Mouse (Mus musculus) liver, adult (tissue): ENCODE data around the gene Prok1.

Source experiments
- GATA4 ChIP-seq: IDR thresholded peaks from 2 replicates; pipeline ENCODE4 v1.6.1; 2014; ENCODE audit warnings: mild to moderate bottlenecking, low read length; ENCODE audit not compliant: insufficient replicate concordance

Prok1 gene

DNA sequence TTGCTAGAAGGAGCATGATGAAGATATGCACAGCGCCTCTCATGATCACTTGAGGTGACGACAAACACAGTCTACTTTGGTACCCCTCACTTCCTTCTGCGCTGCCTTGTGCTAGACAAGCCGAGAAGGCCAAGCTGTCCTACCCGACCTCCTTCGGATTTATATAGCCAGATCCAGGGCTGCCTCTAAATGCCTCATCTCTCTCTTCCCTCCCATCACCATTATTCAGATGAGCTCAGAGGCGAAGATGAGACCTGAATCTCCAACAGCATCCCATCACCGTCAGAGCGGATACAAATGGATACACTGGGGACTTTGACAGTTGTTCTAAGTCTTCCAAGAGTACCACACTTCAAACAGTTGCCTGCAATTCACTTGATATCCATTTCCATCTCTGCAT lies at the start of gene Prok1:
TSS of gene Prok1 (minus strand) at position 101 of the 400 bp plus-strand sequence.
- no peak for TF ChIP-seq GATA4

DNA sequence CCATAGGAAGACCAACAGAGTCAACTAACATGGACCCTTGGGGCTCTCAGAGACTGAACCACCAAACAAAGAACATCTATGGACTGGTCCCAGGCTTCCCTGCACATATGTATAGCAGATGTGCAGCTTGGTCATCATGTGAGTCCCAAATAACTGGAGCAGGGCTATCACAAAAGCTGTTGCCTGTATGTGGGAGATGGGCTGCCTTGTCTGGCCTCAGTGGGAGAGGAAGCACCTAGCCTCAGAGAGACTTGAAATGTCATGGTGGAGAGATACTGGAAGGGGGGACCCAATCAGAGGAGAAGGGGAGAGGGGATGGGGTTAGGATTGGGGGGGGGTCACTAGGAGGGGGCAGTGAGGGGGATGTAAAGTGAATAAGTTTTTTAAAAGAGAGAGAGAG lies 47.8 kb upstream of the Prok1 start:
- no peak for TF ChIP-seq GATA4

DNA sequence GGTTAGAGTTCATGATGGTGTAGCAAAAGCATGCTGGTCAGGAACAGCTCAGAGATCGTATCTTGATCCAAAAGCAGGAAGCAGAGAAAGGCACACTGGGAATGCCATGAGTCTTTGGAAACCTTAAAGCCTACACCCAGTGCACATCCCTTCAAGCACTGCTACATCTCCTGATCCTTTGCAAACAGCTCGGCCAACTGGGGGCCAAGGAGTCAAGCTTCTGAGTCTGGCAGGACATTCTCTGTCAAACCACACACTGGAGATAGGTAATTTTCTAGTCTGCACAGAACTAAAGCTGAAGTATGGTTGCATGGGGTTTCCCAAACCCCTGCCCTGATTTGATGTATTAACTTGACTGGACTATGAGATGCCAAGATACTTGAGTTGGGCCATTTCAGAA lies 46.6 kb upstream of the Prok1 start:
- TF ChIP-seq GATA4 = no peak

DNA sequence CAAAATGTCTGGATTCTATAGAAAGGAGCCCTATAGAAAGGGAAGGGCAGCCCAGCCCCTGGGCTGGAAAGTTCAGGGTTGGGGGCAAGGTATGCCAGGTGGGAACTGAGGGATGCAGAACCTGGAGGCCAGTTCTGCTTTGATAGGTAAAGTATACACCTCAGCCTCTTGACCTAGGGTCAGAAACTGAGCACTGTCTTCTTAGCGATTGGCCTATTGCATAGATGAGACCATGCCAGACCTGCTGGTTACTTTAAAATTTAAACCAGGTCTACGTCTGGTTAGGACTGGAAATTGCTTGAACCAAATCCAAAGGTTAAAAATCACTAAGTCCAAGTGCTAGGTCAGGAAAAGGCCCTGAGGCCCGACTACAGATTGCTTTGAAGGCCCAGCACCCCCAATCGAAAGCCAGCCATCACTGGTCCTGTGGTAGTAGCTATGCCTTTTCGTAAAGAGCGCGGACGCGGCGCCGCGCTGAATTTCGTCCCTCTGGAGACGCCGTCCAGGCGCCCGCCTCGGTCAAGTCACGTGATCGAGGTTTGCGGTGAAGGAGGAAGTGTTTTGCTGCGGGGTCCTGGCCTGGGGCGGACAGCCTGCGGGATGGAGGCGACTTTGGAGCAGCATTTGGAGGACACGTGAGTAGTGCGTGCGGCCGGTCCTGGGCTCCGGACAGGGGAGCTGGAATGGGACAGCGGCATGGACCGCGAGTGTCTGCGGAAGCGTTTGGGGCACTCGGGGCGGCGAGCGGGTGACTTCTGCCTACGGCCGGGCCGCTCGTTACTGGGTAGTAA lies 39.2 kb upstream of the Prok1 start, which contains the start of gene Lamtor5:
TSS of gene Lamtor5 (plus strand) at position 380 of the 791 bp plus-strand sequence.
- no peak; the same call in 1 of the 2 replicates for TF ChIP-seq GATA4

DNA sequence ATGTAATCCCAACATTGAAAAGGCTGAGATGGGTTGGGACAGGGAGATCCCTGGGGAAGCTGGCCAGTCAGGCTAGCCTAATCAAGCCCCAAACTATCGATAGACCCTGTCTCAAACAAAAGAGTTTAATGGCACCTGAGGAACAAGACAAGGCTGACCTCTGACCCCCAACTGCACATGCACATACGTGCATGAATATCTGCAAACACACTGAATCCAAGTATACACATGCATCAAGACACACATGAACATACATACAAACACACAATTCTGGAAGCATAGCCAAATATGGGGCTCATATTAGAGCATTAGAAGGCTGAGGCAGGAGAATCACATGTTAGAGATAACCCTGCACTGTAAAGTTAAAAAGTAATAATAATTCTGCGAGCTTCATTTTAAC lies 37.1 kb upstream of the Prok1 start:
- TF ChIP-seq GATA4 = no peak

DNA sequence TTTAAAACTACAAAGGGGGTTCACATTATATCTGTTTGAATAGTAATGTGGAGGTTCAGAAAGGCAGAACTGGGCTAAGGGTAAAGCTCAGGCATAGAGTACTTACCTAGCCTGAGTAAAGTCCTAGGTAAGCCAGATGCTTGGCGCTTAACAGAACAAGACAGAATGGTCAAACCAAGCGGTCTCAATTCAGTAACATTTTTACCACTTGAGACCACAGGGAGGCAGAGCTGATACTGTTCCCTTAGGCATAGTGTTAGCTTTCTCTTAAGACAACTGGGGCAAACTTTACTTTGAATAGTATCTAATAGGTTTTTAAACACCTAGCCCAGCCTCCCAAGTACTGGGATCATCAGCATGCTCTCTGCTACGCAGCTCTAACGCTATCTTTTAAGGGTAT lies 36.5 kb upstream of the Prok1 start:
- no peak for TF ChIP-seq GATA4

DNA sequence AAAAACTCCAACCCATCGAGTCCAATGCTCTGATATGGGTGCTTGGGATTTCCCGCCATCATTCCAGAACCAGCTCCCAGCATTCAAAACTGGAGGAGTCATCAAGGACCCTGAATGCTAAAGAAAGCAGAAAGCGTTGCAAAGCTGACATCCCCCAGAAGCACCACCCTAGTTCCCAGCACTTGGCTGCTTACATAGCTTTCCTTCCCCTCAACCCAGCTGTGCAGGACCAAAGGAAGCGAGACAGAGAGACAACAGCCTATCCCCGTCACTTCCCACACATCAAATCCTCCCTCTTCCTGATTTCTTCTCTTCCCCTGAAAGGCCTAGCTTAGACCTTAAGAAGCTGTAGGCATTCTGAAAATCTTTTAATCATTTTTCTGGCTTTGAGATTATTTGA lies 35.8 kb upstream of the Prok1 start:
- TF ChIP-seq GATA4 = no peak

DNA sequence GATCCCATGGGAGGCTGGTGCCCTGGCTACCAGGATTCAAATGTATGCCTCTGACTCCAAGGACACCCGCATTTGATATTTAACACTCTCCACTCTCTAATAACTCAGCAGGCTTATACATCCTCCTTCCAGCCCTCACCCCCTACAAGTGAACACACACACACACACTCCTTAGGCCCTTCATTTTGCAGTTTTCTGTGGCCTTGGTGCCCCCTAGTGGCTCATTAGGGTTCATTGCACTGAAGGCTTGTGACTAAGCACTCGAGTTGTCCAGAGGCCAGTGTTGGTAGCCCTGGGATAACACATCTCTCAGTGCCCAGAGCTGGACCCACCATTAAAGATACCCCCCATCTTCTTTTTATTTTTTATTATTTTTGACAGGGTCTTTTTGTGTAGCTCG lies 34.3 kb upstream of the Prok1 start:
- TF ChIP-seq GATA4 = no peak

DNA sequence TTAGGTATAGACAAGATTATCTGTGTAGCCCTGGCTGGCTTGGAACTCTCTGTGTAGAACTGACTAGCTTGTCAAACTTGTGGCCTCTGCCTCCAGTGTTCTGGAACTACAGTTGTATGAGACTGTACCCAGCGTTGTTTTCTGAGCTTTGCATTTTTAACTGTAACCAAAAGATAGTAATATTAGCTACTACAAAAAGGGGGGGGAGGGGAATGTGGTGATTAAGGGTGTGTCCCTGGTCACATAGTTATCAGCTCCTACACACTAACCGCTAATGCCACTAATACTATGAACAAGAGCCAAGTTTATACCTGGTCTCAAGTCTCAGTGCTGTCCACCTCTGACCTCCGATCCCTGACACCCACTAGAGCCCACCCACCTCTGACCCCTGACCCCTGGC lies 32.9 kb upstream of the Prok1 start:
- no peak for TF ChIP-seq GATA4

DNA sequence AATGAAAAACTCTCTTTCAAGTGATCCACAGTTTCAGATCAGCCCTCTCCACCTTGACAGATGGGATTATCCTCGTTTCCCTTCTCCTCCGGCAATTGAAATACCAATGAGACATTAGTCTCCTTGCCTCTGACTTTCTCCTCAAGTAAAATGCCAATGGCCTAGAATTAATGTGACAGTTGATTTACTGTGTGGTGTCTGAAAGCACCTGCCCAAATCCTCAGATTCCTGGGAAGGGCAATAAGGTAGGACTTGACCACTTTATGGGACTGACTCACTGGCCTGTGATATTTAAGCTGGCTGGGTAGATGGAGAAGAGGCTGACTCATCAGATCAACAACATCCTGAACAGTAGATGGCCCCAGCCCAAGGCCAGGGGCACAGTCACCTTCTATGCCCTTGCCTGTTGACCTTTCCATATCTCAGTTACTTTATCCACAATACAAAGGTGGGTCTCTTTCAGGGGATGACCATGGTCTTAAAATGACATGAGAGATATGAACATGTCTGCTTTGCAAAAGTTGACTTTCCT lies 27.4 kb upstream of the Prok1 start:
- no peak for TF ChIP-seq GATA4

DNA sequence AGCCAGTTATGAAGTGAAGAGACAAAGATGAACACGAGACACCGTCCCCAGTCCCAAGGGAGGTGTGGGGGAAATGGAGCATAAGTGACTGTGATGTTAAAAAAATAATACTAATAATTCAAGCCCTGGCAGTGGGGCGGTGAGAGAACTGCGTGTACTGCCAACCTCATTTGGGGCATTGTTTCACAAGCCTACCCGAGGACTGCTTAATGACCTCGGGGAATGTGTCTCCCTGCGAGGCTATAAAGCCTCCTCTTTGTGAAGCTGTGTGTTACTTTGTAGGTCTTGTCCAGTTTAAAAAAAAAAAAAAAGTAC lies 22.3 kb upstream of the Prok1 start:
- TF ChIP-seq GATA4 = no peak

DNA sequence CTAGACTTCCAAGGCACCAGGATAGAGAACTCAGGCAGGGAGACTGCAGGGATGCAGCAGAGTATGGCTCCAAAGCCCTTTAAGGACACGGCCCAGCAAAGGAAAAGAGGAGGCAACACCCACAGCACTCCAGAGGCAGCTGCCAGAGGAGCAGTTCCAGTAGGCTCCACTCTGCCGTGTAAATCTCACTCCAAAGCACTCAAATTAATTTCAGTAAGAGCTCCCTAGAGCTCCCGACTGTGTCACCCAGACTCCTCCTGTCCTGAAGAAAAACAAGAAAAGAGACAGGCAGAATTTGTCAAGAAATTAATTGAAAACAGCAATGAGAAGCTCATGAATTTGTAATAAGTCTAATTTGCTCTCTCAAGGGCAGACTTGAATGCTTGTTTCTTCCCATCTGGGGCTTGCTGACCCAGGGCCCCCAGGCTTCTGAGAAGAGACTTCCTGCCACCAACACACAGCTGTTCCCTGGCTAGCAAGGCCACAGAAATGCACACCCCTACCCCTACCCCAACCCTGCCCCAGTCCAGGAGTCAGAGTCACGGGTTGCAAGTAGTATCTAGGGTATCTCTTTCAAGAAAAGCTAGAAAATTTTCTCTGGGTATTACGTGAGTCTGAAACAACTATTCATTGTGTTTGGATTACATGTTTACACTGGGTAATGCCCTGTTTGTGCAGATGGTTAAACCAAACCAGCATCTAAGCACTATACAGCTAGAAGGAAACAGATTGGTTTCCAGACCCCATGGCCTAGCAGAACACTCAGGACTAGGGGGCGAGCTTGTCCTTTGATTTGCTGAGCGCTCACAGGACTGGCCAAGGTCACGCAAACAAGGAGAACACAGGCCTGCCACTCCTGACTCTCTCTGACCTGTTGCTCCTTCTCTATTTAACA lies 21.7 kb upstream of the Prok1 start:
- no peak for TF ChIP-seq GATA4

DNA sequence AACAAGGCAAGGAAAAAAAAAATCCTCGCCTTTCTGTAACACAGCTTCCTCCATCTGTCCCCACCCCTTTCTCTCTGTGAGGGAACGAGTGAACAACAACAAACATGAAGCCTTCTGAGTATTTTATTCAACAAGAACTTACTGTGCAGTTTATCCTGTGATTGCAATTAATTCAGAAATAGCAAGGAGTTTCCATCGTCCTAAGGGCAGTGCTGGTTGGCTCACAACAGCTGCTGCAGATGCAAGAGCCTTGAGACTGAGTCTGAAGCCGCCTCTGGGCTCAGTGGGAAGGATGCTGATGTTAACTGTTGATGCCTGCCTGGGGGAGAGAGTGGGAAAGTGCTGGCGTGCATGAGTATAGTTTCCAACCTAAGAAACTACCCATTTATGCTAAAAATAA lies 18.4 kb upstream of the Prok1 start:
- TF ChIP-seq GATA4 = no peak

DNA sequence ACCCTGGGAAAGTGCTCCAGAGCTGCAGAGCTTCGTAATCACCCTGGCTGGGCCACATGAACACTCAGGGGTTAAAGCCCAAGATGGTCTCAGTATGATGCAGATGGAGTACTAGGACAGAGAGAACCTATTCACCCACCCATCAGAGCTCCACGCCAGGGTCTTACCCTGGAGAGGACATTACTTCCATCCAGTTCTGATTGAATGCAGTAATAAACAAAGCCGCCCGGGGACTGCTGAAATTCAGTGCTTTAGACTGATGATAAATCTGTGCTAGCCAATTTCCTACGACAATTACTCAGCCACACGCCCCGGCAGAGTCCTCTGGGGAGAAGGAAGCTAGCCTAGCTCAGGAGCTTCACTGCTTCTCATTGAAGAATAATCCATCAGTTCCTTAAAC lies 17.2 kb upstream of the Prok1 start:
- TF ChIP-seq GATA4 = no peak

DNA sequence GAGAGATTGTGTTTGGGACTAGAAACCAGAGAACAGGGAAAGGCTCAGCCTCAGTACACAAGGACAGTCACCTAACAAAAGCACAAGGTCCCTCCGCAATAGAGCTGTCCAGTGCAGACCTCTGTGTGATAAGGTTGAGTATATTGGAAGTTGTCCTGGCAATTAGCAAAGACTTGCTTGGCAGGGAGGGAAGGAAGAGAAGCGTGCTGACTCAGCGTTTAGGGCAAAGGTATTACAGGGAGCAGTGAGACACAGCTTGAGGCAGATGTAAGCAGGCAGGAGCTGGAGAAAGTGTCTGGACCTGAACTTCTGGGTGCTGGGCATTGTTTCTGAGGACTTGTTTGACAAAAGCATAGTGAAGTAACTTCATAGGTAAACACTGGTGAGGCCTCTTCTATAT lies 16.5 kb upstream of the Prok1 start:
- no peak for TF ChIP-seq GATA4

DNA sequence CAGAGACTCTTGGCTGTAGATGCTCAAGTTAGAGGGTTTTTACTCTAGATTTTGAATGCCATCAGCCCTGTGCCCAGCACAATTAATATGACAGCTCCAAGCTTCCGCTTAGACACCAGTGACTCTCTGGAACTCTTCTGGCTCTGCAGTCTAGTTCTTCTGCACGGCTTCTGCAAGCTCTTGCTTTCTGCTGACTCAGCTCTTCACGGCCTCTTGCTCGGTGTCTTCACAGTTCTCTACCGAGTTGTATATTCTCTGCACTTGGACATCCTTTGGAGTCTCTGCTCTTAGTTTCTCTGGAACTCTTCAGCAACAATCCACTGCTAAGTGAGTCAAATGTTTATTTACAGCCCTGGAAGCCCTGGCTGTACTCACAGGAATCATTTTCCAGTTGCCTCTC lies 14.4 kb upstream of the Prok1 start:
- TF ChIP-seq GATA4 = no peak
